17 mouse cellular contexts compared by ENCODE assay signal in the genomic region with DNA sequence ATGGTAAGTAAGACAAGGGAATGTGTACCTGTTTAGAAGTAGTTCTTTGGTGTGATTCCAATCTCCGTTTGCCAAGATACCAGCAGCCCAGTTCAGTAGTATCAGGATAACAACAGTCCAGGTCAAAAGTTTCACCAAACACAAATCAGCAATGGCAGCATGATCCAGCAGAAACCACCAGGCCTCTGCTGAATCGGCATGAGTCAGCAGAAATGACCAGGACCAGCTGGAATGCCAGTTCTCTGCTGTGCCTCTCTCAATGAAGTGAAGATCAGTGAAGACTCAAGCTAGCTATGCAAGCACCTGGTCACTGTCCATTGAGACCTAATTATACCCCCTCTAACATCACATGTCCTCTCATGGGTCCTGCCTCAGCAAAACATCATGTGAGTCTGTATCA. TPM values are rescaled to one million over a fixed set of nuclear protein-coding genes. Genes with fewer than 3 reads are reported as not detected.
"Had no signal": no experiment of that assay in that cellular context is flagged by ENCODE, and none has a peak within 500 bp of the region (broad histone marks: within the 10 kb centered on the region; RNA-seq: fewer than 3 reads in every experiment).

No protein-coding gene starts in this region.

- H3K4me2 ChIP-seq: kidney, embryonic 15.5 days; limb, embryonic 12.5 days; liver, embryonic 15.5 days; neural tube, embryonic 12.5 days had no signal

- DNase-seq: kidney, adult 2 months; kidney, postnatal 14 days; layer of hippocampus, postnatal 36 days; liver; lung, adult 2 months; midbrain, embryonic 14.5 days; right cerebral cortex, postnatal 4 days; spleen, adult 18-20 months; thymus, adult 18-20 months; thymus, postnatal 14 days had no signal

- H3K36me3 ChIP-seq: kidney, embryonic 15.5 days; limb, embryonic 12.5 days; liver, embryonic 15.5 days; neural tube, embryonic 12.5 days had no signal

- H3K9ac ChIP-seq: kidney, embryonic 15.5 days; limb, embryonic 12.5 days; liver, embryonic 15.5 days; neural tube, embryonic 12.5 days had no signal

- H3K4me3 ChIP-seq: kidney, embryonic 15.5 days; limb, embryonic 12.5 days; liver, embryonic 15.5 days; neural tube, embryonic 12.5 days had no signal

- H3K4me1 ChIP-seq: liver, embryonic 15.5 days had no signal

- H3K27ac ChIP-seq: kidney, embryonic 15.5 days; limb, embryonic 12.5 days; liver, embryonic 15.5 days; macrophage; neural tube, embryonic 12.5 days had no signal

- ATAC-seq: lung, postnatal 0 days had no signal

- H3K9me3 ChIP-seq: kidney, embryonic 15.5 days; limb, embryonic 12.5 days; liver, embryonic 15.5 days; neural tube, embryonic 12.5 days had no signal

- H3K27me3 ChIP-seq: kidney, embryonic 15.5 days; liver, embryonic 15.5 days; neural tube, embryonic 12.5 days had no signal

RNA-seq across cellular contexts. Expression of a gene that starts 17.0 kb away (rescaled TPM):
- polyA plus RNA-seq: kidney, adult 2 months; kidney, embryonic 15.5 days; liver, embryonic 15.5 days; macrophage; neural tube, embryonic 12.5 days; stomach, embryonic 14.5 days had no signal

RNA-seq across cellular contexts. Expression of a gene that starts 56.4 kb away (rescaled TPM):
- polyA plus RNA-seq: macrophage had no signal

RNA-seq across cellular contexts. Expression of a gene that starts 59.6 kb away (rescaled TPM):
- polyA plus RNA-seq: kidney, embryonic 15.5 days; limb, embryonic 12.5 days; liver, embryonic 15.5 days; macrophage; stomach, embryonic 14.5 days had no signal
